Mouse (Mus musculus): ENCODE results near the gene Cacng1. TPM values are rescaled to one million over a fixed set of nuclear protein-coding genes. Genes with fewer than 3 reads are reported as not detected.

Cacng1 gene
- polyA plus RNA-seq (2015; fragmentation: Nextera tagmentation; extraction: Ambion mirVana): 0.27 and 0.48 TPM in 2 replicates

DNA sequence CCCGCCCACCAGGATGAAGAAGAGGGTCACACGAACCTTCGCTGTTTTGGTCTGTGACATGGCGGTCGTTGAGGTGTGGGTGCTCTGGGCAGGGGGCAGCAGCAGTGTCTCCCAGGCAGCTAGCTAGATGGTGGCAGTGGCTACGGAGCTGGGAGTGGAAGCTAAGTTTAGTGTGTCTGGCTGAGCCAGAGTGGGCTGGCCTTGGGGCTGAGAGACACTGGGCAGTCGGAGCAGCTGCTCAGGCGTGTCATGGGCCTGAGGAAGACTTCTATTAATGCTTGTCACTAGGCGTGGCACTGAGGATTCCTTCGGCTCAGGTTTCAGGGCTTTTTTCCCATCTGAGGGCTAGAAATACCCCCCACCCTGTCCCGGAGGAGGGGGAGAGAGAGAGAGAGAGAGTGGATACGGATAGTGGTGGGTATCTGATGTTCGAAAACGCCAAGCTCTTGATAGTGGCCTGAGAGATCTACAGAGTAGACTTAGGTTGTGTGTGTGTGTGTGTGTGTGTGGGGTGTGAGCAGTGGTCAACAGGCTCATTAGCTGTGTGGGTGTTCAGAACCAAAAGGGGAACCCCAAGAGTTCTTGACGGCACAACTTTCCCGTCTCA, at the start of gene Cacng1:
TSS of gene Cacng1 (minus strand) at position 191 of the 607 bp plus-strand sequence.
- Histone ChIP-seq H3K4me1 (ENCODE audit: control insufficient read depth, insufficient read depth, low read length) (no peaks in the 10 kb centered on the region), H3K36me3 (ENCODE audit: control insufficient read depth, insufficient read depth, low read length) (no peaks in the 10 kb centered on the region), H3K4me2 (ENCODE audit: low read length) (no peak within 1 kb of the TSS), H3K9me3 (replicated peaks; ENCODE audit: control insufficient read depth, low read length, poor library complexity, severe bottlenecking) (no peaks in the 10 kb centered on the region), H3K27me3 (ENCODE audit: control insufficient read depth, insufficient read depth, low read depth, low read length) (no peaks in the 10 kb centered on the region), H3K27ac (ENCODE audit: low read length) (no peak within 1 kb of the TSS), H3K9ac (ENCODE audit: low read depth, low read length) (no peak within 1 kb of the TSS), H3K4me3 (ENCODE audit: low read depth, low read length) (no peak within 1 kb of the TSS)
- ATAC-seq: no peak
- WGBS: 78% methylated on average over 16 of the region's 16 CpGs

- peak overlapping the region; percentile 36 for H3K27ac ChIP-seq (ENCODE audit: low read length)
- 18% methylated on average over 8 of the region's 8 CpGs for WGBS
- peaks cover 38% of the 10 kb centered on the region for H3K4me1 ChIP-seq (ENCODE audit: control insufficient read depth, insufficient read depth, low read length)
- no peaks in the 10 kb centered on the region for H3K9me3 ChIP-seq (replicated peaks; ENCODE audit: control insufficient read depth, low read length, poor library complexity, severe bottlenecking)
- peak; percentile 79 for ATAC-seq
- no peaks in the 10 kb centered on the region for H3K36me3 ChIP-seq (ENCODE audit: control insufficient read depth, insufficient read depth, low read length)
- peak overlapping the region; percentile 16; the same call in 1 of the 2 replicates for H3K9ac ChIP-seq (ENCODE audit: low read depth, low read length)
- no peaks in the 10 kb centered on the region for H3K27me3 ChIP-seq (ENCODE audit: control insufficient read depth, insufficient read depth, low read depth, low read length)
- H3K4me2 ChIP-seq (ENCODE audit: low read length): no peak overlapping the region; the same call in 1 of the 2 replicates
- no peak overlapping the region for H3K4me3 ChIP-seq (ENCODE audit: low read depth, low read length)
These were observed 46.6 kb upstream of the Cacng1 start for GRCm38 (mm10) chr11:107762688-107763460.

- Histone ChIP-seq H3K4me2 (ENCODE audit: low read length) (no peak overlapping the region), H3K4me3 (ENCODE audit: low read depth, low read length) (no peak overlapping the region), H3K9me3 (replicated peaks; ENCODE audit: control insufficient read depth, low read length, poor library complexity, severe bottlenecking) (no peaks in the 10 kb centered on the region), H3K4me1 (ENCODE audit: control insufficient read depth, insufficient read depth, low read length) (peaks cover 31% of the 10 kb centered on the region), H3K9ac (ENCODE audit: low read depth, low read length) (no peak overlapping the region), H3K27ac (ENCODE audit: low read length) (no peak overlapping the region), H3K27me3 (ENCODE audit: control insufficient read depth, insufficient read depth, low read depth, low read length) (no peaks in the 10 kb centered on the region), H3K36me3 (ENCODE audit: control insufficient read depth, insufficient read depth, low read length) (no peaks in the 10 kb centered on the region)
- 73% methylated on average over 10 of the region's 10 CpGs for WGBS
- ATAC-seq: no peak
These were observed 45.6 kb upstream of the Cacng1 start for GRCm38 (mm10) chr11:107761790-107762500.

DNA sequence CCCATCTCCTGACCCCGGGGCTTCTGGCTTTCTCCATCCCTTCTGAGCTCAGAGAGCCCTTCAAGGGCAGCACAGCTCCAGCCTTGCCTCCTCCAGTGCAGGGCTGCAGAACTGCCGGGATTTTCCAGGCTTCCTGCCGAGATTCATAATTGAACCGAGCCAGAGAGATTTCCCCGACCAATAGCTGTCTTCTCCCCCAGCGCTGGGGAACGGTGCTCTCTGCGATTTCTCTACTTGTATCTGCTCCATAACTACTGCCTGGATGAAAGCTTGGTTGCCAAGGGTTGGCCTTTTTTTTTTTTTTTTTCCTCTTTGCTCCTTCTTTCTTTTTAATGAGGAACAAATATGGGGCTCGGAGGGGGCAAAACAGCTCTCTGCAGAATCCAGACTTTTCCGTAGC, 43.7 kb upstream of the Cacng1 start:
- H3K27me3 ChIP-seq (ENCODE audit: control insufficient read depth, insufficient read depth, low read depth, low read length): no peaks in the 10 kb centered on the region
- H3K9me3 ChIP-seq (replicated peaks; ENCODE audit: control insufficient read depth, low read length, poor library complexity, severe bottlenecking): no peaks in the 10 kb centered on the region
- H3K4me2 ChIP-seq (ENCODE audit: low read length): no peak overlapping the region
- no peaks in the 10 kb centered on the region for H3K36me3 ChIP-seq (ENCODE audit: control insufficient read depth, insufficient read depth, low read length)
- no peak overlapping the region for H3K9ac ChIP-seq (ENCODE audit: low read depth, low read length)
- 0 out of 2 replicates have a peak overlapping the region, but pooled peaks have one; percentile 35 for H3K27ac ChIP-seq (ENCODE audit: low read length)
- peaks cover 24% of the 10 kb centered on the region for H3K4me1 ChIP-seq (ENCODE audit: control insufficient read depth, insufficient read depth, low read length)
- H3K4me3 ChIP-seq (ENCODE audit: low read depth, low read length): no peak overlapping the region
- WGBS: 14% methylated on average over 10 of the region's 10 CpGs
- no peak for ATAC-seq

- H3K27ac ChIP-seq (ENCODE audit: low read length): 0 out of 2 replicates have a peak overlapping the region, but pooled peaks have one; percentile 35
- no peak overlapping the region for H3K9ac ChIP-seq (ENCODE audit: low read depth, low read length)
- no peaks in the 10 kb centered on the region for H3K36me3 ChIP-seq (ENCODE audit: control insufficient read depth, insufficient read depth, low read length)
- H3K4me2 ChIP-seq (ENCODE audit: low read length): no peak overlapping the region
- no peak for ATAC-seq
- no peaks in the 10 kb centered on the region for H3K9me3 ChIP-seq (replicated peaks; ENCODE audit: control insufficient read depth, low read length, poor library complexity, severe bottlenecking)
- 61% methylated on average over 9 of the region's 9 CpGs for WGBS
- no peaks in the 10 kb centered on the region for H3K27me3 ChIP-seq (ENCODE audit: control insufficient read depth, insufficient read depth, low read depth, low read length)
- H3K4me3 ChIP-seq (ENCODE audit: low read depth, low read length): no peak overlapping the region
- peaks cover 24% of the 10 kb centered on the region for H3K4me1 ChIP-seq (ENCODE audit: control insufficient read depth, insufficient read depth, low read length)
These were observed 43.2 kb upstream of the Cacng1 start for GRCm38 (mm10) chr11:107759516-107759915.

DNA sequence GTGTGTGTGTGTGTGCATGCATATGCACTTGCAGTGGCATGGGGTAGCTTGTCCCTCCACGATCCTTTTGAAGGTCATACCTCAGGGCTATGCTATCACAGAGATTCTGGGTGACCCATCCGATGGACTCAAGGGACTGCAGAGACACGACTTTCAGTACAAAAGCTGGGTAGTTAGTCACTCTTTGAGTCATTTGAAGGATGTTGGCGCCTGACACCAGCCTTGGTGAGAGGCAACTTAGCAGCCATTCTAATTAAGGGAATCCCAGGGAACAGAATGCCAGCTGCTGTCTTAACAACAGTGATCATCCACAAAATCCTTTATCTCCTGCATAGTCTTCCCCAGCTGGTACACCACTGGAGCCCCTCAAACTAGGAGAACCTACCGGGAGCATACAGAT, 32.8 kb upstream of the Cacng1 start:
- H3K4me3 ChIP-seq (ENCODE audit: low read depth, low read length): no peak overlapping the region
- H3K4me2 ChIP-seq (ENCODE audit: low read length): no peak overlapping the region
- H3K9me3 ChIP-seq (replicated peaks; ENCODE audit: control insufficient read depth, low read length, poor library complexity, severe bottlenecking): no peaks in the 10 kb centered on the region
- ATAC-seq: no peak
- no peak overlapping the region for H3K9ac ChIP-seq (ENCODE audit: low read depth, low read length)
- no peaks in the 10 kb centered on the region for H3K27me3 ChIP-seq (ENCODE audit: control insufficient read depth, insufficient read depth, low read depth, low read length)
- H3K4me1 ChIP-seq (ENCODE audit: control insufficient read depth, insufficient read depth, low read length): 0 out of 2 replicates have a peak, but pooled peaks cover 3% of the 10 kb centered on the region
- H3K36me3 ChIP-seq (ENCODE audit: control insufficient read depth, insufficient read depth, low read length): no peaks in the 10 kb centered on the region; the same call in 1 of the 2 replicates
- no peak overlapping the region for H3K27ac ChIP-seq (ENCODE audit: low read length)
- 70% methylated on average over 5 of the region's 5 CpGs for WGBS

GRCm38 (mm10) chr11:107748243-107749035, 32.1 kb upstream of the Cacng1 start:
- no peaks in the 10 kb centered on the region for H3K27me3 ChIP-seq (ENCODE audit: control insufficient read depth, insufficient read depth, low read depth, low read length)
- H3K9ac ChIP-seq (ENCODE audit: low read depth, low read length): no peak overlapping the region
- no peak for ATAC-seq
- H3K4me3 ChIP-seq (ENCODE audit: low read depth, low read length): no peak overlapping the region
- no peak overlapping the region for H3K27ac ChIP-seq (ENCODE audit: low read length)
- 0 out of 2 replicates have a peak, but pooled peaks cover 3% of the 10 kb centered on the region for H3K4me1 ChIP-seq (ENCODE audit: control insufficient read depth, insufficient read depth, low read length)
- H3K9me3 ChIP-seq (replicated peaks; ENCODE audit: control insufficient read depth, low read length, poor library complexity, severe bottlenecking): no peaks in the 10 kb centered on the region
- WGBS: 87% methylated on average over 5 of the region's 5 CpGs
- H3K4me2 ChIP-seq (ENCODE audit: low read length): no peak overlapping the region
- H3K36me3 ChIP-seq (ENCODE audit: control insufficient read depth, insufficient read depth, low read length): no peaks in the 10 kb centered on the region; the same call in 1 of the 2 replicates

- H3K27me3 ChIP-seq (ENCODE audit: control insufficient read depth, insufficient read depth, low read depth, low read length): no peaks in the 10 kb centered on the region
These were observed 26.8 kb upstream of the Cacng1 start for GRCm38 (mm10) chr11:107743100-107743499.

More at GRCm38 (mm10) chr11:107743100-107743499, 26.8 kb upstream of the Cacng1 start:
- 55% methylated on average over 3 of the region's 3 CpGs for WGBS
- no peak overlapping the region for H3K4me3 ChIP-seq (ENCODE audit: low read depth, low read length)
- H3K4me2 ChIP-seq (ENCODE audit: low read length): no peak overlapping the region
- ATAC-seq: no peak
- H3K9ac ChIP-seq (ENCODE audit: low read depth, low read length): no peak overlapping the region
- H3K36me3 ChIP-seq (ENCODE audit: control insufficient read depth, insufficient read depth, low read length): peaks cover 11% of the 10 kb centered on the region; the same call in 1 of the 2 replicates
- no peak overlapping the region; the same call in 1 of the 2 replicates for H3K27ac ChIP-seq (ENCODE audit: low read length)
- peaks cover 4% of the 10 kb centered on the region; the same call in 1 of the 2 replicates for H3K4me1 ChIP-seq (ENCODE audit: control insufficient read depth, insufficient read depth, low read length)
- no peaks in the 10 kb centered on the region for H3K9me3 ChIP-seq (replicated peaks; ENCODE audit: control insufficient read depth, low read length, poor library complexity, severe bottlenecking)
